Mouse (Mus musculus) heart, embryonic 13.5 days (tissue): ENCODE data around the gene Tcp11l2. TPM values are rescaled to one million over a fixed set of nuclear protein-coding genes. Genes with fewer than 3 reads are reported as not detected.

Experiments
- ATAC-seq: fragments of 200-750 bp; cut with Nextera tagmentation; 2 replicates; pipeline ENCODE4 v1.8.0; 2017; ENCODE audit warnings: moderate TSS enrichment; ENCODE audit not compliant: insufficient number of reproducible peaks, low FRiP score, low TSS enrichment; ENCODE audit errors: extremely low read depth
- H3K27ac ChIP-seq: fragments of 300-500 bp; sonication (generic); replicated peaks from 2 replicates; pipeline ENCODE4 v1.5.1; 2015; ENCODE audit warnings: moderate library complexity, mild to moderate bottlenecking, inconsistent platforms
- H3K27me3 ChIP-seq: fragments of 300-500 bp; sonication (generic); replicated peaks from 2 replicates; pipeline ENCODE4 v1.6.1; 2015; ENCODE audit warnings: mild to moderate bottlenecking, inconsistent platforms
- H3K36me3 ChIP-seq: fragments of 300-500 bp; sonication (generic); 2 replicates; pipeline ENCODE4 v1.6.1; 2015; ENCODE audit warnings: mild to moderate bottlenecking, inconsistent platforms
- H3K4me1 ChIP-seq: fragments of 300-500 bp; sonication (generic); 2 replicates; pipeline ENCODE4 v1.6.1; 2015; ENCODE audit warnings: inconsistent platforms
- H3K4me2 ChIP-seq: fragments of 300-500 bp; sonication (generic); 2 replicates; pipeline ENCODE4 v1.6.1; 2015; ENCODE audit warnings: inconsistent platforms, mild to moderate bottlenecking, moderate library complexity
- H3K4me3 ChIP-seq: fragments of 300-500 bp; sonication (generic); 2 replicates; pipeline ENCODE4 v1.5.1; 2015; ENCODE audit warnings: moderate library complexity, mild to moderate bottlenecking, inconsistent platforms
- H3K9ac ChIP-seq: fragments of 300-500 bp; sonication (generic); 2 replicates; pipeline ENCODE4 v1.6.1; 2015; ENCODE audit warnings: inconsistent platforms, mild to moderate bottlenecking, moderate library complexity
- H3K9me3 ChIP-seq: fragments of 300-500 bp; sonication (generic); 2 replicates; pipeline ENCODE4 v1.6.1; 2016; ENCODE audit warnings: inconsistent platforms
- WGBS: fragments of 180-500 bp; shearing (Covaris S2); methylation state at CpG from one replicate; pipeline ENCODE4 v1.1.7; 2015; ENCODE audit warnings: mixed read lengths; 5-methylcytosine and 5-hydroxymethylcytosine counted together
- polyA plus RNA-seq: library from polyadenylated mRNA; unstranded; fragments of >200 nt; fragmentation: Nextera tagmentation; extraction: Ambion mirVana; gene quantifications from 2 replicates; pipeline ENCODE4 v1.2.1, GENCODE M21; 2015

The Tcp11l2 gene
- polyA plus RNA-seq, 1 experiment from 2014 or later: 30.6 TPM

DNA sequence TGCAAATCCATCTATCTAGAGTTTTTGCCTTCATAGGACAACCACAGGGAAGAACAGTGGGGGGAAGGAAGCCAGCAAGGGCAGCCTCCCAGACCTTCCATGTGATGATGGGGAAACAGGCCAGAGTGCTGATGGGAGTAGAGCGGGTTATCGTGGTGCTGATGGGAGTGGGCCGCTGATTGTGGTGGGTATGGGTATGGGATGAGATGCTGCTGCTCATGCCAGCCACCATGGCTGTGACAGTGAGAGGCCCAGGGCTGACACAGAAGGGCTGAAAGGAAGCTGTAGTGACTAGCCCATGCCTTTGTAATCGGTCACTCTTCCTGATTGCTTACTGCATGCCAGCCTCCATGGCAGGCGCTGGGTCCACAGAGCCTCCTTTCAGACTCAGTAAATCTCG lies 36.8 kb upstream of the Tcp11l2 start:
- H3K4me2 ChIP-seq: no peak overlapping the region
- H3K9ac ChIP-seq: no peak overlapping the region
- 84% methylated on average over 6 of the region's 6 CpGs for WGBS
- H3K4me3 ChIP-seq: no peak overlapping the region
- no peak for ATAC-seq
- no peaks in the 10 kb centered on the region for H3K9me3 ChIP-seq
- peaks cover 17% of the 10 kb centered on the region for H3K4me1 ChIP-seq
- H3K27ac ChIP-seq: no peak overlapping the region
- no peaks in the 10 kb centered on the region for H3K27me3 ChIP-seq
- H3K36me3 ChIP-seq: no peaks in the 10 kb centered on the region

- no peak overlapping the region for H3K4me2 ChIP-seq
- WGBS: 59% methylated on average over 11 of the region's 11 CpGs
- no peaks in the 10 kb centered on the region for H3K9me3 ChIP-seq
- 0 out of 2 replicates have a peak, but pooled peaks cover 3% of the 10 kb centered on the region for H3K4me1 ChIP-seq
- no peak overlapping the region for H3K9ac ChIP-seq
- ATAC-seq: no peak
- no peak overlapping the region for H3K4me3 ChIP-seq
- no peaks in the 10 kb centered on the region for H3K36me3 ChIP-seq
- H3K27me3 ChIP-seq: no peaks in the 10 kb centered on the region
- H3K27ac ChIP-seq: no peak overlapping the region
Measured at GRCm38 (mm10) chr10:84542802-84543658, 33.4 kb upstream of the Tcp11l2 start.

GRCm38 (mm10) chr10:84544841-84545610 lies 31.4 kb upstream of the Tcp11l2 start:
- Histone ChIP-seq H3K4me2 (no peak overlapping the region), H3K9me3 (no peaks in the 10 kb centered on the region), H3K9ac (no peak overlapping the region), H3K4me1 (0 out of 2 replicates have a peak, but pooled peaks cover 3% of the 10 kb centered on the region), H3K27me3 (no peaks in the 10 kb centered on the region), H3K27ac (no peak overlapping the region), H3K4me3 (no peak overlapping the region), H3K36me3 (no peaks in the 10 kb centered on the region)
- ATAC-seq: no peak
- 51% methylated on average over 7 of the region's 7 CpGs for WGBS

DNA sequence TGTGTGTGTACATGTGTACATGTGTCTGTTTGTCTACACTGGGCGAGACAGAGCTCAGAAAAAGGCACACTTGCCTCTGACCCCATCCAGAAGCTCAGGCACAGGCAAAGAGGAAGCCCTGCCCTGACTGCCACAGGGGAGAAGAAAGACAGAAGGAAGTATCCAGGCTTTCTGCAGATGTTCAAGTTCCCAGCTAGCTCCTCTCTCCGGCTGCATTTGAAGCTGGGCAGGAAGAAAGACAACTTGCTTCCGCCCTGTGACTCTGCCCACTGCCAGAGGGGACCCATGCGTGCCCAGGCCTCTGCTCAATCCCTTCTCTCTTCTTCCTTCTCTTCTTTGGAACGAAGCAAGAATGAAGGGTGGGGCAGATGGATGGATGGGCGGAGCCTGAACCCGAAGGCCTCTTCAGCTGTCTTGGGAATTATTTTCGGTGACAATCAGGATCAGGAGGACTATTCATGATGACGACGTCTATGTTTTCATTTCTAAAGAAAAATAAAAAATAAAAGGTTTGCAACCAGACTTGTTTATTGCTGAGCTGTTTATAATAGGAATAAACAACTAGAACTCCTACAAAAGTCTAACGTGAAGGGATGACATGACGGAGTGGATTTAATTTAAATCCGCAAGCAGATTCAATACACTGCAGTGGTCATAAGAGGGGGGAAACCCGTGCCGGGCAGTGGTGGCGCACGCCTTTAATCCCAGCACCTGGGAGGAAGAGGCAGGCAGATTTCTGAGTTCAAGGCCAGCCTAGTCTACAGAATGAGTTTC lies 27.1 kb upstream of the Tcp11l2 start:
- Histone ChIP-seq H3K9me3 (no peaks in the 10 kb centered on the region; the same call in 1 of the 2 replicates), H3K4me2 (no peak overlapping the region), H3K9ac (no peak overlapping the region), H3K27ac (no peak overlapping the region), H3K4me1 (0 out of 2 replicates have a peak, but pooled peaks cover 3% of the 10 kb centered on the region), H3K27me3 (no peaks in the 10 kb centered on the region), H3K36me3 (no peaks in the 10 kb centered on the region), H3K4me3 (no peak overlapping the region)
- WGBS: 78% methylated on average over 17 of the region's 17 CpGs
- ATAC-seq: no peak

GRCm38 (mm10) chr10:84549920-84550293 lies 26.5 kb upstream of the Tcp11l2 start:
- WGBS: 54% methylated on average over 10 of the region's 10 CpGs

GRCm38 (mm10) chr10:84551846-84552245 lies 24.6 kb upstream of the Tcp11l2 start:
- Histone ChIP-seq H3K27ac (no peak overlapping the region), H3K4me1 (no peaks in the 10 kb centered on the region), H3K27me3 (no peaks in the 10 kb centered on the region), H3K36me3 (no peaks in the 10 kb centered on the region), H3K4me3 (no peak overlapping the region), H3K4me2 (no peak overlapping the region), H3K9me3 (no peaks in the 10 kb centered on the region; the same call in none of the 2 replicates), H3K9ac (no peak overlapping the region)
- WGBS: 87% methylated on average over 3 of the region's 3 CpGs
- ATAC-seq: no peak

More at GRCm38 (mm10) chr10:84549920-84550293, 26.5 kb upstream of the Tcp11l2 start:
- no peaks in the 10 kb centered on the region; the same call in 1 of the 2 replicates for H3K9me3 ChIP-seq
- H3K4me2 ChIP-seq: no peak overlapping the region
- no peak overlapping the region for H3K9ac ChIP-seq
- 0 out of 2 replicates have a peak, but pooled peaks cover 3% of the 10 kb centered on the region for H3K4me1 ChIP-seq
- no peaks in the 10 kb centered on the region for H3K27me3 ChIP-seq
- H3K36me3 ChIP-seq: no peaks in the 10 kb centered on the region
- H3K27ac ChIP-seq: no peak overlapping the region
- ATAC-seq: no peak
- H3K4me3 ChIP-seq: no peak overlapping the region

DNA sequence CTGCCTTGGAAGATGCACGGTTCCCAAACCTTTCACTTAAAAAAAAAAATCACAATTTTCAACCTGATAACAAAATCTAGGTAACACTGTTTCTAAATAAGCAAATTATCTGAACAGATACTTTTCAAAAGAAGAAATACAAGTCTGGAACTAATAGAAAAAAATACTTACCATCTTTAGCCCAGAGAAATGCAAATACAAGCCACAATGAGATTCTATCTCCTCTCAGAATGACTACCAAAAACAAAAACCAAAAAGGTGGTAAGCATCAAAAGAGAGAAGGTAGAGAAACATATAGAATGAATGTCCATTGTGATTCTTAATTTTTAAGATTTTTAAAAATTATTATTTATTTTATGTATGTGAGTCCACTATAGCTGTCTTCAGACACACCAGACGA lies 23.9 kb upstream of the Tcp11l2 start:
- Histone ChIP-seq H3K9ac (no peak overlapping the region), H3K9me3 (no peaks in the 10 kb centered on the region; the same call in none of the 2 replicates), H3K36me3 (no peaks in the 10 kb centered on the region), H3K4me1 (no peaks in the 10 kb centered on the region), H3K4me3 (no peak overlapping the region), H3K4me2 (no peak overlapping the region), H3K27me3 (no peaks in the 10 kb centered on the region), H3K27ac (no peak overlapping the region)
- WGBS: 74% methylated on average over 2 of the region's 2 CpGs
- ATAC-seq: no peak

DNA sequence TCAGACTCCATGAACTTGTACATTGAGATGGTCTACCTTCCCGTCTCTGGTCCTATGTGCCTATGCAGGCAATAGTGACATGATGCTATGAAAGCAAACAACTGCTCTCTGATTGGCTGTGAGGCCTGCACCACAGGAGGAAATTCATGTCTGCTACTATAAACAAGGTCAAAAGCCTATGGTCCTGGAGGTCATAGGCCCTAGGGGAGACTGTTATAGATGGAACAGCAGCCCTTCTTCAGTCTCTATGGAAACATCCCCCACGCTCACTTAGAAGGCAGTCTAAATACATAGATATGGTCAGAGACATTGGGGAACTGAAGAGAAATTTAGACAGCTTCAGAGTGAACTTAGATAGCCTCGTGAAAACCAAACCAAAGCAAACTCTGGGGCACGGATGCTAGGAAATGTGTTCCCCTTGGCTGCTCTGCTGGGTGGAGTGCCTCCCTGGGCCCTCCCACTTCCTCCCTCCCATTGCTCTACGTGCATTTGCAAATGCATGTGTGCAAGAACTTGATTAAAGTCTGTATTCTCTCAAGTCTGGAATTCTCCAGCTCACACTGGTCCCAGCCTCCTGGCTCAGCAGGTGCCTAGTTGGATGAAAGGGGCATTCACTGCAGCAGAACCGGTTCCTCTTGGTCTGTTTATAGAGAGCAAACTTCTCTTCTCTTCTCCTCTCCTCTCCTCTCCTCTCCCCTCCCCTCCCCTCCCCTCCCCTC lies 22.0 kb upstream of the Tcp11l2 start:
- H3K27ac ChIP-seq: no peak overlapping the region
- no peaks in the 10 kb centered on the region for H3K36me3 ChIP-seq
- H3K4me1 ChIP-seq: no peaks in the 10 kb centered on the region
- peaks cover 6% of the 10 kb centered on the region for H3K9me3 ChIP-seq
- H3K27me3 ChIP-seq: no peaks in the 10 kb centered on the region
- WGBS: 40% methylated on average over 6 of the region's 6 CpGs
- H3K4me2 ChIP-seq: no peak overlapping the region
- no peak overlapping the region for H3K9ac ChIP-seq
- no peak overlapping the region for H3K4me3 ChIP-seq
- ATAC-seq: no peak

DNA sequence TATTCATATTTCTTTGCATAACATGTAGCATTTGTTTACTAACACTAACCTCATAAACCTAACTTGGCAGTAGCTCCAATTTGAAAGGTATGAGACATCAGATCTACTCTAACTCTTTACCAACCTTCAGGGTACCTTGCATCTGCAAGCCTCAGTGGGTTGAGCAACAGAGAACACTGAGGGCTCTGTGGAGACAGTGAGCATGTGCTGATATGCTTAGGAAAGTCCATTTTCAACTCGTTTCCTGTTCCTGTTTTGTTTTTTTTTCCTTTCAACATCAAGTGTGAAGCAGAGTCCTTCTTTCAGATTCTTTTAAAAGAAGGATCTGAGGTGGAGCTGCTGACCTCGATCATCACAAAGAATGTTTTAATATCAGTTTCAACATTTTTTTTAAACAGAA lies 20.3 kb upstream of the Tcp11l2 start:
- WGBS: 53% methylated on average over 2 of the region's 2 CpGs
- Histone ChIP-seq H3K4me2 (no peak overlapping the region), H3K9me3 (peaks cover 6% of the 10 kb centered on the region), H3K27ac (no peak overlapping the region), H3K9ac (no peak overlapping the region), H3K4me3 (no peak overlapping the region), H3K36me3 (no peaks in the 10 kb centered on the region), H3K27me3 (no peaks in the 10 kb centered on the region), H3K4me1 (no peaks in the 10 kb centered on the region)
- no peak for ATAC-seq

GRCm38 (mm10) chr10:84558511-84558910 lies 17.9 kb upstream of the Tcp11l2 start:
- Histone ChIP-seq H3K27me3 (no peaks in the 10 kb centered on the region), H3K9ac (no peak overlapping the region), H3K36me3 (no peaks in the 10 kb centered on the region), H3K9me3 (peaks cover 6% of the 10 kb centered on the region), H3K4me3 (no peak overlapping the region), H3K4me2 (no peak overlapping the region), H3K27ac (no peak overlapping the region), H3K4me1 (peaks cover 8% of the 10 kb centered on the region)
- WGBS: 85% methylated on average over 1 of the region's 1 CpGs
- no peak for ATAC-seq
